Mouse (Mus musculus) CH12.LX (cell line): Measurements from ENCODE around the gene Atxn10. TPM values are rescaled to one million over a fixed set of nuclear protein-coding genes. Genes with fewer than 3 reads are reported as not detected.

ENCODE experiments used
- DNase-seq: peaks from one replicate; pipeline ENCODE4 v3.0.0-alpha.2; 2013; ENCODE audit errors: extremely low read depth
- H3K27ac ChIP-seq: 2 replicates; pipeline ENCODE4 v1.5.1; 2012; ENCODE audit warnings: low read depth, mild to moderate bottlenecking, control low read depth, moderate library complexity; ENCODE audit not compliant: insufficient read depth
- H3K27me3 ChIP-seq: replicated peaks from 2 replicates; pipeline ENCODE3; 2012; ENCODE audit warnings: inconsistent platforms
- H3K36me3 ChIP-seq, 2 experiments: replicated peaks in 1 of 2; 2 replicates each; pipeline versions ENCODE3 to v1.6.1; 2012; ENCODE audit warnings: inconsistent platforms in 1 of 2, low read length in 1 of 2, mild to moderate bottlenecking in 1 of 2, mixed read lengths in 1 of 2, moderate library complexity in 1 of 2; ENCODE audit not compliant: control insufficient read depth in 1 of 2, insufficient read depth in 1 of 2
- H3K4me1 ChIP-seq, 2 experiments: 2 replicates each; pipeline ENCODE4 v1.6.1; 2012; ENCODE audit warnings: inconsistent platforms in 1 of 2, moderate library complexity in 1 of 2; ENCODE audit not compliant: insufficient read depth in 2 of 2, control insufficient read depth in 1 of 2
- H3K4me2 ChIP-seq: 2 replicates; pipeline ENCODE4 v1.6.1; 2012; ENCODE audit warnings: low read depth, mild to moderate bottlenecking, control low read depth; ENCODE audit not compliant: poor library complexity, insufficient read depth, severe bottlenecking
- H3K4me3 ChIP-seq, 3 experiments: fragments of 150-350 bp in 1 of 3; sonication (generic) in 1 of 3; replicated peaks in 1 of 3; 2 replicates each; pipeline versions ENCODE3 to v1.5.1; 2011 to 2012; ENCODE audit warnings: low read depth in 2 of 3, low read length in 2 of 3, mild to moderate bottlenecking in 2 of 3, moderate library complexity in 2 of 3, control low read depth in 1 of 3, improper control_type of control experiment in 1 of 3, inconsistent platforms in 1 of 3, mixed read lengths in 1 of 3; ENCODE audit not compliant: poor library complexity in 1 of 3
- H3K79me2 ChIP-seq: replicated peaks from 2 replicates; pipeline ENCODE4 v1.6.1; 2012; ENCODE audit warnings: mild to moderate bottlenecking, moderate library complexity; ENCODE audit not compliant: control insufficient read depth, poor library complexity, insufficient read depth, severe bottlenecking; ENCODE audit errors: extremely low read depth
- H3K9ac ChIP-seq: 2 replicates; pipeline ENCODE4 v1.6.1; 2012; ENCODE audit warnings: low read depth, mild to moderate bottlenecking, control low read depth, moderate library complexity; ENCODE audit not compliant: insufficient read depth
- H3K9me3 ChIP-seq: replicated peaks from 2 replicates; pipeline ENCODE3; 2012; ENCODE audit warnings: low read length, inconsistent platforms, mixed read lengths
- BHLHE40 ChIP-seq: IDR thresholded peaks from 2 replicates; pipeline ENCODE4 v1.6.1; 2011; ENCODE audit warnings: mild to moderate bottlenecking, low read depth, low read length, improper control_type of control experiment
- CHD1 ChIP-seq: IDR thresholded peaks from 2 replicates; pipeline ENCODE4 v1.6.1; 2012; ENCODE audit warnings: low read depth, low read length, improper control_type of control experiment, inconsistent platforms
- ELF1 ChIP-seq: IDR thresholded peaks from 2 replicates; pipeline ENCODE4 v1.6.1; 2014; ENCODE audit warnings: low read depth, mild to moderate bottlenecking, inconsistent platforms, low read length, improper control_type of control experiment
- ETS1 ChIP-seq: conservative IDR thresholded peaks from 2 replicates; pipeline ENCODE4 v1.6.1; 2012; ENCODE audit warnings: low read depth, mild to moderate bottlenecking, inconsistent platforms, low read length, improper control_type of control experiment, moderate library complexity
- HCFC1 ChIP-seq: IDR thresholded peaks from 2 replicates; pipeline ENCODE4 v1.6.1; 2012; ENCODE audit warnings: low read depth, mild to moderate bottlenecking, inconsistent platforms, low read length, improper control_type of control experiment
- JUN ChIP-seq: IDR thresholded peaks from 2 replicates; pipeline ENCODE4 v1.6.1; 2011; ENCODE audit warnings: low read depth, mild to moderate bottlenecking, low read length, improper control_type of control experiment, moderate library complexity; ENCODE audit not compliant: insufficient read depth
- JUND ChIP-seq: conservative IDR thresholded peaks from 2 replicates; pipeline ENCODE4 v1.6.1; 2011; ENCODE audit warnings: low read depth, low read length, improper control_type of control experiment
- MAFK ChIP-seq: IDR thresholded peaks from 2 replicates; pipeline ENCODE4 v1.6.1; 2011; ENCODE audit warnings: low read length, improper control_type of control experiment; ENCODE audit not compliant: insufficient replicate concordance
- MAX ChIP-seq: IDR thresholded peaks from 2 replicates; pipeline ENCODE4 v1.6.1; 2011; ENCODE audit warnings: low read length, improper control_type of control experiment
- MEF2A ChIP-seq: IDR thresholded peaks from 2 replicates; pipeline ENCODE4 v1.6.1; 2014; ENCODE audit warnings: low read depth, mild to moderate bottlenecking, inconsistent platforms, low read length, improper control_type of control experiment, borderline replicate concordance
- MXI1 ChIP-seq: IDR thresholded peaks from 2 replicates; pipeline ENCODE4 v1.6.1; 2011; ENCODE audit warnings: mild to moderate bottlenecking, low read depth, low read length, improper control_type of control experiment
- MYC ChIP-seq: IDR thresholded peaks from 2 replicates; pipeline ENCODE4 v1.6.1; 2011; ENCODE audit warnings: low read depth, mild to moderate bottlenecking, improper control_type of control experiment, low read length
- NELFE ChIP-seq: IDR thresholded peaks from 2 replicates; pipeline ENCODE4 v1.6.1; 2011; ENCODE audit warnings: low read depth, low read length, improper control_type of control experiment
- NRF1 ChIP-seq: IDR thresholded peaks from 2 replicates; pipeline ENCODE4 v1.6.1; 2014; ENCODE audit warnings: low read depth, mild to moderate bottlenecking, inconsistent platforms, low read length, improper control_type of control experiment, moderate library complexity
- PAX5 ChIP-seq: IDR thresholded peaks from 2 replicates; pipeline ENCODE4 v1.6.1; 2012; ENCODE audit warnings: low read length, inconsistent platforms, mixed read lengths
- POLR2A ChIP-seq: IDR thresholded peaks from 2 replicates; pipeline ENCODE4 v1.6.1; 2011; ENCODE audit warnings: low read depth, mild to moderate bottlenecking, improper control_type of control experiment, low read length
- RAD21 ChIP-seq: IDR thresholded peaks from 2 replicates; pipeline ENCODE4 v1.6.1; 2011; ENCODE audit warnings: low read depth, mild to moderate bottlenecking, low read length, improper control_type of control experiment, moderate library complexity
- RCOR1 ChIP-seq: conservative IDR thresholded peaks from 2 replicates; pipeline ENCODE4 v1.6.1; 2012; ENCODE audit warnings: low read depth, mild to moderate bottlenecking, inconsistent platforms, low read length, improper control_type of control experiment
- SIN3A ChIP-seq: IDR thresholded peaks from 2 replicates; pipeline ENCODE4 v1.6.1; 2012; ENCODE audit warnings: low read length, improper control_type of control experiment, inconsistent platforms
- UBTF ChIP-seq: IDR thresholded peaks from 2 replicates; pipeline ENCODE4 v1.6.1; 2012; ENCODE audit warnings: low read depth, mild to moderate bottlenecking, inconsistent platforms, low read length, improper control_type of control experiment, moderate library complexity
- USF1 ChIP-seq: IDR thresholded peaks from 2 replicates; pipeline ENCODE4 v1.6.1; 2014; ENCODE audit warnings: low read depth, mild to moderate bottlenecking, inconsistent platforms, low read length, improper control_type of control experiment
- ZMIZ1 ChIP-seq: IDR thresholded peaks from 2 replicates; pipeline ENCODE4 v1.6.1; 2012; ENCODE audit warnings: low read depth, mild to moderate bottlenecking, inconsistent platforms, low read length, improper control_type of control experiment
- ZNF384 ChIP-seq: IDR thresholded peaks from 2 replicates; pipeline ENCODE4 v1.6.1; 2012; ENCODE audit warnings: low read depth, low read length, improper control_type of control experiment, inconsistent platforms
- dilution Hi-C: fragments of 300-500 bp; cut with MboI; formaldehyde crosslinking; loops from 2 replicates; pipeline ENCODE4 v1.14.3; 2020; ENCODE audit warnings: low sequenced_read_pairs; ENCODE audit not compliant: extremely low pct_unique_long_range_greater_than_20kb, extremely low pct_ligation_motif_present
- in situ Hi-C: fragments of 300-500 bp; cut with MboI; formaldehyde crosslinking; loops from 3 replicates; pipeline ENCODE4 v1.14.3; 2019; ENCODE audit warnings: low sequenced_read_pairs, low pct_ligation_motif_present, low pct_unique_long_range_greater_than_20kb, mixed read lengths
- polyA plus RNA-seq: library from polyadenylated mRNA; unstranded; fragments of >175 nt; gene quantifications from 2 replicates; pipeline ENCODE4 v1.2.1, GENCODE M21; 2012; ENCODE audit warnings: low read depth; ENCODE audit not compliant: insufficient read length
- total RNA-seq, 2 experiments: library from RNA; depleted of rRNA; stranded (reverse); fragments of 300-350 nt in 1 of 2; fragments of >200 nt in 1 of 2; gene quantifications; 2 replicates each; pipeline ENCODE4 v1.2.3; 2012 to 2014

The Atxn10 gene
- total and polyA plus RNA-seq, 3 experiments: 81.7 to 151 (median 101) TPM

GRCm38 (mm10) chr15:85420686-85421085 lies 84.6 kb downstream of the Atxn10 start:
- peaks cover 4 to 51% of the 10 kb centered on the region in 2 experiments for H3K36me3 ChIP-seq
- dilution Hi-C loops: no loop called here
- no peaks in the 10 kb centered on the region for H3K27me3 ChIP-seq
- peaks cover 0 to 8% of the 10 kb centered on the region in 2 experiments; a peak in 1 of 4 replicates for H3K4me1 ChIP-seq
- H3K4me2 ChIP-seq: no peak overlapping the region
- no peak for TF ChIP-seq HCFC1
- TF ChIP-seq ELF1: no peak
- no peak for TF ChIP-seq PAX5
- no peak for TF ChIP-seq ZNF384
- TF ChIP-seq MAFK: no peak
- no peak for TF ChIP-seq NRF1
- no peak for TF ChIP-seq SIN3A
- no peak for TF ChIP-seq ETS1
- no peak for TF ChIP-seq UBTF
- TF ChIP-seq RAD21: no peak
- no peak for TF ChIP-seq RCOR1
- TF ChIP-seq JUND: no peak
- no peak for TF ChIP-seq MXI1
- TF ChIP-seq NELFE: no peak
- TF ChIP-seq ZMIZ1: no peak
- no peak for TF ChIP-seq USF1
- TF ChIP-seq BHLHE40: no peak
- TF ChIP-seq JUN: no peak
- no peak for TF ChIP-seq MEF2A
- TF ChIP-seq, all 38 proteins: peak for 0
- in situ Hi-C loops: no loop called here
- no peak overlapping the region for H3K4me3 ChIP-seq
- no peak overlapping the region for H3K9ac ChIP-seq
- no peak overlapping the region for H3K27ac ChIP-seq
- H3K79me2 ChIP-seq: 0 out of 2 replicates have a peak, but pooled peaks cover 4% of the 10 kb centered on the region
- DNase-seq: no peak
- H3K9me3 ChIP-seq: no peaks in the 10 kb centered on the region

DNA sequence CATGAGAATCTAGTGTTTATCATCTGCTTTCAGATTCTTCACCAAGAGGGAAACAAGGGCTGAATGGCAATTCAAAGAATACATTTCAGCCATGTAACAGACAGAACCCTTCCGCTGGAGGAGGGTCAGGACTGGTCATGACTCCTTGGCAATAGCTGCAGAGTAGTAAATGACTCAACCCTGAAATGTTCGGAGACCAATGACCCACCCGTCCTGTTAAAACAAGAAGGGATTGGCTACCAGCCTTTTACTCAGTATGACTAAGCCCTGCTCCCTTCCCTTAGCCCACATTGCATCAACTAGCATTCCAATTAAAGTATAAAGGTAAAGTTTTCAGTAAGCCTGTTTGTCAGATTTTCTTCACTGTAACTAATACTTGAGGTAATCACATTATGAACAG lies 88.2 kb downstream of the Atxn10 start:
- dilution Hi-C loops (no loop called here), in situ Hi-C loops (no loop called here)
- Histone ChIP-seq H3K27me3 (no peaks in the 10 kb centered on the region), H3K9ac (no peak overlapping the region), H3K36me3 (peaks cover 0 to 50% of the 10 kb centered on the region in 2 experiments), H3K4me3 (no peak overlapping the region), H3K27ac (no peak overlapping the region), H3K79me2 (0 out of 2 replicates have a peak, but pooled peaks cover 4% of the 10 kb centered on the region), H3K9me3 (no peaks in the 10 kb centered on the region), H3K4me1 (no peaks in the 10 kb centered on the region), H3K4me2 (no peak overlapping the region)
- TF ChIP-seq MAFK (no peak), MXI1 (no peak), POLR2A (no peak), MYC (no peak), CHD1 (no peak), ELF1 (no peak), UBTF (no peak), USF1 (no peak), MAX (no peak)
- no peak for DNase-seq
